Mouse (Mus musculus) E14TG2a.4 (cell line): ENCODE measurements around the gene Sept3.
"Not testable (repeated sequence)": the region's sequence is repeated elsewhere in the genome, so short reads cannot be mapped to it uniquely, and the experiment has no call there.

Experiments
- H3K27me3 ChIP-seq: 2 replicates; pipeline ENCODE4 v1.6.1; 2014; ENCODE audit warnings: low read length, control low read depth; ENCODE audit not compliant: insufficient read depth
- H3K36me3 ChIP-seq: 2 replicates; pipeline ENCODE4 v1.6.1; 2014; ENCODE audit warnings: low read length, control low read depth; ENCODE audit not compliant: insufficient read depth
- H3K4me1 ChIP-seq: replicated peaks from 2 replicates; pipeline ENCODE4 v1.6.1; 2014; ENCODE audit warnings: low read depth, low read length, control low read depth
- H3K4me3 ChIP-seq: replicated peaks from 2 replicates; pipeline ENCODE4 v1.5.1; 2014; ENCODE audit warnings: mild to moderate bottlenecking, low read length
- H3K9me3 ChIP-seq: 2 replicates; pipeline ENCODE4 v1.6.1; 2014; ENCODE audit warnings: low read length, control low read depth
- CTCF ChIP-seq: conservative IDR thresholded peaks from 2 replicates; pipeline ENCODE4 v1.5.1; 2014; ENCODE audit warnings: low read length
- NANOG ChIP-seq: IDR thresholded peaks from 2 replicates; pipeline ENCODE4 v1.6.1; 2014; ENCODE audit warnings: borderline replicate concordance, low read length, mixed read lengths
- POU5F1 ChIP-seq: IDR thresholded peaks from 2 replicates; pipeline ENCODE4 v1.6.1; 2014; ENCODE audit warnings: low read length, borderline replicate concordance

Gene Sept3

DNA sequence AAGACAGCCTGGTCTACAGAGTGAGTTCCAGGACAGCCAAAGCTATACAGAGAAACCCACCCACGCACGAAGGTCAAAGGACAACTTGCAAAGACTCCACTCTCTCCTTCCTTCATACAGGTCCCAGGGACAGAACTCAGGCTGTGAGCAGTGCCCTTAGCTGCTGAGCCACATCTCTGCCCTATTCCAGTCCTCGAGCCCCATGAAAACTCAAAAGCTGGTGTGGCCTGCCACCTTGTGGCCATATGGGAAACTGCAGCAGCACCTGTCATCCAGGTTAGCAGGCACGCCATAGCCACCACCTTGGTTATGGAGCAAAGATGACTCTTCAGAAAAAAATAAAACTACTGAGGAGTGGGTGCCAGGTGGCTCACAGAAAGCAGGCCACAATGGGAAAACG lies 38.1 kb upstream of the Sept3 start:
- Histone ChIP-seq H3K4me1 (peaks cover 94% of the 10 kb centered on the region), H3K9me3 (no peaks in the 10 kb centered on the region), H3K27me3 (no peaks in the 10 kb centered on the region), H3K4me3 (no peak overlapping the region), H3K36me3 (peaks cover 98% of the 10 kb centered on the region)
- no peak for TF ChIP-seq POU5F1
- peak; percentile 99 for TF ChIP-seq CTCF

DNA sequence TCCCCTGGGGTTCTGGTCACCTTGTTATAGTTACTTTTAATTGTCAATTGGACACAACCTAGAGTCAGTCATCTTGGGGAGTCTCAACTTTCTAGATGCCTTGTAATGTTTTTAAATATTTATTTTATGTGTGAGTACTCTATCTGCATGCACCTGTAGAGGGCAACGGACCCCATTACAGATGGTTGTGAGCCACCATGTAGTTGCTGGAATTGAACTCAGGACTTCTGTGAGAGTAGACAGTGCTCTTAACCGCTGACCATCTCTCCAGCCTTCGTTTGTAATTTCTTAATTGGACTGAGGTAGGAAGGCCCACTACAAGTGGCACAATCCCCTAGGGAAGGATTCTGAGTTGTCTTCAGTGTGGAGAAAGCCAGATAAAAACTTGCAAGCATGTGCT lies 31.4 kb upstream of the Sept3 start:
- no peak for TF ChIP-seq CTCF
- no peak for TF ChIP-seq NANOG
- peaks cover 83% of the 10 kb centered on the region for H3K4me1 ChIP-seq
- H3K27me3 ChIP-seq: no peaks in the 10 kb centered on the region
- peaks cover 48% of the 10 kb centered on the region for H3K36me3 ChIP-seq
- peak overlapping the region; percentile 94 for H3K4me3 ChIP-seq
- H3K9me3 ChIP-seq: no peaks in the 10 kb centered on the region

DNA sequence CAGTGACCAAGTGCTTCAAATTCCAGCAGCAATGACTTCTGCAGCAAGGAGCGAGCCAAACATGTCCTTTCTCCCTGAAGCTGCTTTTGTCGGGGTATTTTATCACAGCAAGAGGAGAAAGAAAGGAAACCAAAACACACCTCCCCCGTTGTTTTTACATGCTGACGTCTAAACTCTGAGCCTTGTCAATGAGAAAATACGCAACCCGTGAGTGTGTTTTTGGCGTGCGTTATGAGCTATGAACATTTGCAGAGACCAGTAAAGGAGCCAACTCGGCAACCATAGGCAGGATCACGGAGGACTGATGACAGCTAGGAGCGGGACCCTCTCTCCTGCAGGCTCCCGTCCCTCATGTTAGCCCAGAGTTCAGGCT lies 31.0 kb upstream of the Sept3 start:
- Histone ChIP-seq H3K27me3 (no peaks in the 10 kb centered on the region), H3K9me3 (no peaks in the 10 kb centered on the region), H3K4me1 (peaks cover 83% of the 10 kb centered on the region), H3K36me3 (peaks cover 43% of the 10 kb centered on the region), H3K4me3 (peak overlapping the region; percentile 94)
- TF ChIP-seq POU5F1 (no peak), CTCF (no peak), NANOG (no peak)

DNA sequence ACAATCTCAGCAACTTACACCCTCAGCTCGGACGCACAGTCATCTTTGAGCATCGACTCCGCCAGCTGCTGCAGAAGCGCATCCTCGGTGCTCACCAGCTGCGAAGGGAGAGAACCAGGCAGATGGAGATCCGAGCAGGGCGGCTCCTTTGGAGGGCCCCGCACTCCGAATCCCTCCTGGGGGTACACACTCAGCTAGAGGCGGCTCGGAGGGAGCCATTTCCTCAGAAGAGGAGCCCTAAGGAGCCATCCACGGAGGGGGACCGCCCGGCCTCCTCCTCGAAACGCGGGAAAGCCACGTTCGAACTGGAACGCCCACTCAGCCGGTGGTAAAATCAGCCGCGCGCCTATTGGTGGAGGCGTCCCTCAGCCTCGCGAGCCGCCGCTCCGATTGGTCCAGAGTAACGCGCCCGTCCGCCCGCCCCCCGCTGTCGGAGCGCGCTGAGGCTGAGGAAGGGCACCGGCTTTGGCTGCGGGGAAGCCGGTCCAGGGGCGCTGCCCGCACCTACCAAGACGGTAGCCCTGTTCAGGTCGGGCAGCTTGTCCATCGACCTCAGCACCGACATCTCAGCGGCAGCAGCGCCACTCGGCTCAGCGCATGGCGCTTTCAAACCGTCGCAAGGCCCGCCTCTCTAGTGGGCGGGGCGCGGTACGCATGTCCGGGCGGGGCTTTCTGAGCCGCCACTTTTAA lies 30.4 kb upstream of the Sept3 start, which contains the start of gene Cenpm:
Gene Cenpm, minus strand, starts transcription at position 634 of the 690 bp plus-strand sequence.
- Histone ChIP-seq H3K36me3 (peaks cover 38% of the 10 kb centered on the region), H3K4me3 (peak within 1 kb of the TSS; percentile 94), H3K9me3 (no peaks in the 10 kb centered on the region), H3K4me1 (peaks cover 83% of the 10 kb centered on the region), H3K27me3 (no peaks in the 10 kb centered on the region)
- TF ChIP-seq NANOG (no peak), CTCF (no peak), POU5F1 (no peak)

DNA sequence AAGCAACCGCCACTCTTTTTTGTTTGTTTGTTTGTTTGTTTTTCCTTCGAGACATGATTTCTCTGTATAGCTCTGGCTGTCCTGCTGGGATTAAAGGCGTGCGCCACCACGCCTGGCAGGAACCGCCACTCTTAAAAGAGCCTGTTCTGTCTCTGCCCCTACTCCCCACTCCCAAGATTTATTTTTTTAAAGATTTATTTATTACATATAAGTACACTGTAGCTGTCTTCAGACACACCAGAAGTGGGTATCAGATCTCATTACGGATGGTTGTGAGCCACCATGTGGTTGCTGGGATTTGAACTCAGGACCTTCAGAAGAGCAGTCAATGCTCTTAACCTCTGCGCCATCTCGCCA lies 29.9 kb upstream of the Sept3 start:
- peaks cover 82% of the 10 kb centered on the region for H3K4me1 ChIP-seq
- H3K4me3 ChIP-seq: peak overlapping the region; percentile 94
- H3K9me3 ChIP-seq, H3K27me3 ChIP-seq: not testable (repeated sequence)
- H3K36me3 ChIP-seq: peaks cover 33% of the 10 kb centered on the region

DNA sequence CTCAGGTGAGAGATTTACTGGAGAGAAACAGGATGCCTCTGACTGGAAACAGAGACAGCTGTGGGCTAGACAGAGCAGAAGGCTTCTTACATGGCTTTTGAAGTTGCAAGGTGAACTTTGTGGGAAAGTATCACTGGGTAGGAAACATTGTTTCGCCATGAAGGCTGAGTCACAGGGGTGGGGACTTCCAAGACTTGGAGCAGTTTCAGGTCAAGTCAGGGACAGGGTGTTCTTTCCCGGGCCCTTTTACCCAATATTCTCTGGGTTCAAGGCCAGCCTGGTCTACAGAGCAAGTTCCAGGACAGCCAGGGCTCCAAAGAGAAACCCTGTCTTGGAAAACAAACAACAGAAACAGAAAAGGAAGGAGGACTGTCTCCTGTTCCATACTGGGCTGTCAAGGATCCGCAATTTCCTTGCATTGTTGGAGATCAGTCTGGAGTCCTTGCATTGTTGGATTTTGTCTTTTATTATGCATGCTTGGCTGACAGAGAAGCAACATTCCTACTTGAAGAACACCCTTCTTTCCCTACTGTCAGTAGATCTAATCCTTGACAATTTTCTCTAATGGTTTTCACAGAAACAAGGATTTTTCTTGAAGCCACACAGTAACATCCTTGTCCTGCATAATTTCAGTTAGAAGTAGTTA lies 27.4 kb upstream of the Sept3 start:
- peaks cover 10% of the 10 kb centered on the region for H3K36me3 ChIP-seq
- peaks cover 79% of the 10 kb centered on the region for H3K4me1 ChIP-seq
- H3K9me3 ChIP-seq: peaks cover 5% of the 10 kb centered on the region; the same call in 1 of the 2 replicates
- H3K4me3 ChIP-seq: no peak overlapping the region; the same call in 1 of the 2 replicates
- TF ChIP-seq CTCF (no peak), POU5F1 (peak; percentile 79; the same call in 1 of the 2 replicates), NANOG (peak; percentile 73)
- no peaks in the 10 kb centered on the region for H3K27me3 ChIP-seq

DNA sequence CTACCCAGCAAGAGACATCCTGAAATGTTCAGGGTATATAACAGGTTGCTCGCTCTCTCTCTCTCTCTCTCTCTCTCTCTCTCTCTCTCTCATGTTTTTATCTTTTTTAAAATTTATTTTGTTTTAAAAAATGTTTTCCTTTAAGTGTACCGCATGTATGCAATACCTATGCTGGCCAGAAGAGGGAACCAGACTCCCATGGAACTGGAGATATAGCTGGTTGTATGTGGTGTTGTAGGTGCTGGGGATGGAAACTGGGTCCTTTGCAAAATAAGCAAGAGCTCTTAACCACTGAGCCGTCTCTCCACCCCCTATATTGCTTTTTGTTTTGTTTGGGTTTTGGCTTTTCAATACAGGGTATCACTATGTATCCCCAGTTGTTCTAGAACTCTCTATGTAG lies 23.1 kb upstream of the Sept3 start:
- peaks cover 5% of the 10 kb centered on the region; the same call in 1 of the 2 replicates for H3K9me3 ChIP-seq

DNA sequence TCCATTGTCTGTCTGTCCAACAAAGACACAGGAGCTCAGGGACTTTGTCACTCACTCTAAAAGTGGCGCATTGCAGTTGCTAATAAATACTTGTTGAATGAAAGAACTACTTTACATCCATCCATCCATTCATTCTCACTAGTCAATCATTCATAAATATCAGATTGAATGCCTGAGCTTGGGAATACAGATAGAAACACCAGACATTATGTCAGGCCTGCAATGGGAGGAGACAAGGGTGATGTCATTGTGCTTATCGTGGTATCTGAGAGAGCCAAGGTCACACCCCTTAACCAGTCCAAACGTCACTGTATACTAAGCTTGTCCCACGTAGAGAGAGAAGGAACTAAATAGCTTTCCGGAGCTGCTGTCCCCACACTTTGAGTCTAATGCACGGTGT lies 22.6 kb upstream of the Sept3 start, which contains the start of gene 1500009C09Rik:
Gene 1500009C09Rik, plus strand, starts transcription at position 301 of the 400 bp plus-strand sequence.
- Histone ChIP-seq H3K27me3 (no peaks in the 10 kb centered on the region), H3K4me1 (peaks cover 87% of the 10 kb centered on the region), H3K36me3 (no peaks in the 10 kb centered on the region), H3K9me3 (peaks cover 5% of the 10 kb centered on the region; the same call in 1 of the 2 replicates), H3K4me3 (no peak within 1 kb of the TSS)
- TF ChIP-seq CTCF: no peak
- TF ChIP-seq NANOG: no peak
- TF ChIP-seq POU5F1: no peak; the same call in 1 of the 2 replicates

More for the DNA sequence above, 23.1 kb upstream of the Sept3 start:
- peaks cover 87% of the 10 kb centered on the region for H3K4me1 ChIP-seq
- TF ChIP-seq CTCF (peak; percentile 79), POU5F1 (no peak)
- H3K27me3 ChIP-seq: no peaks in the 10 kb centered on the region
- no peaks in the 10 kb centered on the region for H3K36me3 ChIP-seq
- H3K4me3 ChIP-seq: no peak overlapping the region

DNA sequence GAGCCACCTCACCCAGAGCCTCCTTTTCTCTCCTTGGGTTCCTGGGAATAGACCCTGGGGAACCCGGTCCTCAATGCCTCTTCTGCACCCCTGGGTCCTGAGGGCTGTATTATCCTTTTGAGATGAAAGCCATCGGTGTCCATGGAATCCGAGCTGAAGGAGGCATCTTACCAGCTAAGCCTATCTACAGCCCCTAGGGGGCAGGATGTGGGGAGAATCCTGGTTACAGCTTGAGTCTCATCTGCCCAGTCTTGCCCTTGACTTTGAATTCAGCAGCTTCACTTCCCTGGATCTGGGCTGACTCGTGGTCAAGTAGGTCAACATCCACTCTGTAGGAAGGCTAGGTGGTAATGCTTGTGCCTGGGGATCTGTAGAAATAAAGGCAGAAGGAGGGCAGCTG lies 19.4 kb upstream of the Sept3 start:
- no peak overlapping the region for H3K4me3 ChIP-seq
- H3K36me3 ChIP-seq: no peaks in the 10 kb centered on the region
- H3K27me3 ChIP-seq: peaks cover 4% of the 10 kb centered on the region; the same call in 1 of the 2 replicates
- peaks cover 5% of the 10 kb centered on the region; the same call in 1 of the 2 replicates for H3K9me3 ChIP-seq
- TF ChIP-seq POU5F1: no peak
- TF ChIP-seq NANOG: no peak
- TF ChIP-seq CTCF: peak; percentile 60
- peaks cover 84% of the 10 kb centered on the region for H3K4me1 ChIP-seq
